Mouse (Mus musculus): Measurements from ENCODE around the gene Eri2. TPM values are rescaled to one million over a fixed set of nuclear protein-coding genes. Genes with fewer than 3 reads are reported as not detected.
"Not testable (repeated sequence)": the region's sequence is repeated elsewhere in the genome, so short reads cannot be mapped to it uniquely, and the experiment has no call there.

Gene Eri2
- polyA plus RNA-seq, 1 experiment from 2014 or later: 43.1 TPM

- DNase-seq (ENCODE audit: low spot score) (no peak), ATAC-seq (replicated peaks; ENCODE audit: low FRiP score) (no peak)
- Histone ChIP-seq H3K4me2 (ENCODE audit: low read depth, low read length, severe bottlenecking) (no peak within 1 kb of the TSS), H3K9me3 (ENCODE audit: control insufficient read depth, low read length) (no peaks in the 10 kb centered on the region), H3K27ac (ENCODE audit: low read depth, low read length) (no peak within 1 kb of the TSS), H3K4me1 (replicated peaks; ENCODE audit: control insufficient read depth, insufficient read depth, low read length) (no peaks in the 10 kb centered on the region), H3K36me3 (ENCODE audit: control insufficient read depth, insufficient read depth, low read length) (no peaks in the 10 kb centered on the region), H3K9ac (ENCODE audit: low read length) (no peak within 1 kb of the TSS), H3K4me3 (ENCODE audit: low read depth, low read length) (no peak within 1 kb of the TSS), H3K27me3 (ENCODE audit: control insufficient read depth, insufficient read depth, low read length) (no peaks in the 10 kb centered on the region)
- WGBS: 87% methylated on average over 11 of the region's 11 CpGs
Observed at GRCm38 (mm10) chr7:119760527-119760951, 33.3 kb downstream of the Eri2 start, which contains the start of gene Acsm3. Gene Acsm3 (plus strand): TSS chr7:119760923.

DNA sequence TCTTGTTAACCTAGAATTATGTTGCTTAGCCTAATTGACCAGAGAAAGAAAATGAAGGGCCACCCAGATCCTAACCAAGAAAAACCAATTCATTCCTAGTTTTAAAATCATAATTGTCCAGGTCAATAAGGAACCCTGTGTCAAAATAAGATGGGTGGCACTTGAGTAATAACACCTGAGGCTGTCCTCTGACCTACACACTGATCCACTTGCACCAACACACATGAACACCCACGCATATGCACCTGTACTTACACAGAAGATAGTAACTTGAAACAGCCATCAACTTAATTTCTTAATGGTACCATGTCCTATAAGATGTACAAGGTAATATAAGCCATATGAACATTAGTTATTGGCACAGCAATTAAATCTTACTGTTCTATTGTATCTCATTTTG is 40.2 kb downstream of the Eri2 start:
- 87% methylated on average over 1 of the region's 1 CpGs for WGBS
- H3K9ac ChIP-seq (ENCODE audit: low read length): no peak overlapping the region
- no peak overlapping the region for H3K4me3 ChIP-seq (ENCODE audit: low read depth, low read length)
- no peaks in the 10 kb centered on the region for H3K36me3 ChIP-seq (ENCODE audit: control insufficient read depth, insufficient read depth, low read length)
- no peaks in the 10 kb centered on the region for H3K27me3 ChIP-seq (ENCODE audit: control insufficient read depth, insufficient read depth, low read length)
- DNase-seq (ENCODE audit: low spot score) (no peak), ATAC-seq (replicated peaks; ENCODE audit: low FRiP score) (no peak)
- H3K9me3 ChIP-seq (ENCODE audit: control insufficient read depth, low read length): no peaks in the 10 kb centered on the region
- H3K4me2 ChIP-seq (ENCODE audit: low read depth, low read length, severe bottlenecking): no peak overlapping the region
- no peak overlapping the region for H3K27ac ChIP-seq (ENCODE audit: low read depth, low read length)
- H3K4me1 ChIP-seq (replicated peaks; ENCODE audit: control insufficient read depth, insufficient read depth, low read length): no peaks in the 10 kb centered on the region

GRCm38 (mm10) chr7:119749942-119750341 is 43.9 kb downstream of the Eri2 start:
- Histone ChIP-seq H3K4me1 (replicated peaks; ENCODE audit: control insufficient read depth, insufficient read depth, low read length) (no peaks in the 10 kb centered on the region), H3K27me3 (ENCODE audit: control insufficient read depth, insufficient read depth, low read length) (no peaks in the 10 kb centered on the region), H3K27ac (ENCODE audit: low read depth, low read length) (no peak overlapping the region), H3K36me3 (ENCODE audit: control insufficient read depth, insufficient read depth, low read length) (no peaks in the 10 kb centered on the region), H3K4me3 (ENCODE audit: low read depth, low read length) (no peak overlapping the region), H3K4me2 (ENCODE audit: low read depth, low read length, severe bottlenecking) (no peak overlapping the region), H3K9me3 (ENCODE audit: control insufficient read depth, low read length) (no peaks in the 10 kb centered on the region), H3K9ac (ENCODE audit: low read length) (no peak overlapping the region)
- 67% methylated on average over 2 of the region's 2 CpGs for WGBS
- no peak for ATAC-seq (replicated peaks; ENCODE audit: low FRiP score)
- no peak for DNase-seq (ENCODE audit: low spot score)

- no peak overlapping the region for H3K4me2 ChIP-seq (ENCODE audit: low read depth, low read length, severe bottlenecking)
- 82% methylated on average over 2 of the region's 2 CpGs for WGBS
- H3K9me3 ChIP-seq (ENCODE audit: control insufficient read depth, low read length): no peaks in the 10 kb centered on the region
- H3K4me3 ChIP-seq (ENCODE audit: low read depth, low read length): no peak overlapping the region
- no peak overlapping the region for H3K9ac ChIP-seq (ENCODE audit: low read length)
- no peaks in the 10 kb centered on the region for H3K36me3 ChIP-seq (ENCODE audit: control insufficient read depth, insufficient read depth, low read length)
- H3K27me3 ChIP-seq (ENCODE audit: control insufficient read depth, insufficient read depth, low read length): no peaks in the 10 kb centered on the region
- ATAC-seq (replicated peaks; ENCODE audit: low FRiP score) (no peak), DNase-seq (ENCODE audit: low spot score) (no peak)
- H3K4me1 ChIP-seq (replicated peaks; ENCODE audit: control insufficient read depth, insufficient read depth, low read length): no peaks in the 10 kb centered on the region
- H3K27ac ChIP-seq (ENCODE audit: low read depth, low read length): no peak overlapping the region
Observed at GRCm38 (mm10) chr7:119748761-119749160, 45.1 kb downstream of the Eri2 start.

GRCm38 (mm10) chr7:119745869-119746268 is 48.0 kb downstream of the Eri2 start:
- DNase-seq (ENCODE audit: low spot score) (no peak), ATAC-seq (replicated peaks; ENCODE audit: low FRiP score) (no peak)
- Histone ChIP-seq H3K4me2 (ENCODE audit: low read depth, low read length, severe bottlenecking) (no peak overlapping the region), H3K27me3 (ENCODE audit: control insufficient read depth, insufficient read depth, low read length) (no peaks in the 10 kb centered on the region), H3K4me1 (replicated peaks; ENCODE audit: control insufficient read depth, insufficient read depth, low read length) (no peaks in the 10 kb centered on the region), H3K36me3 (ENCODE audit: control insufficient read depth, insufficient read depth, low read length) (no peaks in the 10 kb centered on the region), H3K4me3 (ENCODE audit: low read depth, low read length) (no peak overlapping the region), H3K9ac (ENCODE audit: low read length) (no peak overlapping the region), H3K9me3 (ENCODE audit: control insufficient read depth, low read length) (no peaks in the 10 kb centered on the region), H3K27ac (ENCODE audit: low read depth, low read length) (no peak overlapping the region)
- WGBS: 88% methylated on average over 1 of the region's 1 CpGs

- DNase-seq (ENCODE audit: low spot score) (peak; percentile 73), ATAC-seq (replicated peaks; ENCODE audit: low FRiP score) (peak; percentile 40; the same call in 1 of the 2 replicates)
- H3K36me3 ChIP-seq (ENCODE audit: control insufficient read depth, insufficient read depth, low read length): no peaks in the 10 kb centered on the region
- no peak overlapping the region for H3K4me3 ChIP-seq (ENCODE audit: low read depth, low read length)
- no peak overlapping the region for H3K27ac ChIP-seq (ENCODE audit: low read depth, low read length)
- peak overlapping the region; percentile 36; the same call in 1 of the 2 replicates for H3K4me2 ChIP-seq (ENCODE audit: low read depth, low read length, severe bottlenecking)
- H3K27me3 ChIP-seq (ENCODE audit: control insufficient read depth, insufficient read depth, low read length): no peaks in the 10 kb centered on the region
- no peaks in the 10 kb centered on the region for H3K9me3 ChIP-seq (ENCODE audit: control insufficient read depth, low read length)
- H3K4me1 ChIP-seq (replicated peaks; ENCODE audit: control insufficient read depth, insufficient read depth, low read length): no peaks in the 10 kb centered on the region
- WGBS: 8% methylated on average over 34 of the region's 34 CpGs
- H3K9ac ChIP-seq (ENCODE audit: low read length): no peak overlapping the region
Observed at GRCm38 (mm10) chr7:119744321-119744720, 49.5 kb downstream of the Eri2 start.

DNA sequence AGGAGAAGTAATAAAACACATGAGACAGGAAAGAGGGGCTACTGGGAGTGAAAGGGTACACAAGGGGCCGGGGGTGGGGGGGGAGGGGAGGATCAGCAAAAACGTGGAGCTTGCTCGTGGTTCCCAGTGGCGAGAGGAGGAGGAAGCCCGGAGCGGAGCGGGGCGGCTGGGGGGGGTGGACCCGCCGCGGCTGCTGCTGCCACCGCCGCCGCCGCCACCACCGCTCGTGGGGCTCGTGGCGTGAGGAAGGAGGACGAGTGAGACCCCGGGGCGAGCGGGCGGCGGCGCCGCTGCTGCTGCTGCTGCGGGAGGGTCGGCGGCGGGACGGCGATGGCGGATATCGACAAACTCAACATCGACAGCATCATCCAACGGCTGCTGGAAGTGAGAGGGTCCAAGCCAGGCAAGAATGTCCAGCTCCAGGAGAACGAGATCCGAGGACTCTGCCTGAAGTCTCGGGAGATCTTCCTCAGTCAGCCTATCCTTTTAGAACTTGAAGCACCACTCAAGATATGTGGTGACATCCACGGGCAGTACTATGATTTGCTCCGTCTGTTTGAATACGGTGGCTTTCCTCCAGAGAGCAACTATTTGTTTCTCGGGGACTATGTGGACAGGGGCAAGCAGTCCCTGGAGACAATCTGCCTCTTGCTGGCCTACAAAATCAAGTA is 53.9 kb downstream of the Eri2 start:
- peak overlapping the region; percentile 41; the same call in 1 of the 2 replicates for H3K4me2 ChIP-seq (ENCODE audit: low read depth, low read length, severe bottlenecking)
- H3K4me3 ChIP-seq (ENCODE audit: low read depth, low read length): peak overlapping the region; percentile 30
- not testable (repeated sequence) for H3K36me3 ChIP-seq (ENCODE audit: control insufficient read depth, insufficient read depth, low read length); H3K9me3 ChIP-seq (ENCODE audit: control insufficient read depth, low read length); H3K27me3 ChIP-seq (ENCODE audit: control insufficient read depth, insufficient read depth, low read length); H3K4me1 ChIP-seq (replicated peaks; ENCODE audit: control insufficient read depth, insufficient read depth, low read length); H3K27ac ChIP-seq (ENCODE audit: low read depth, low read length)
- ATAC-seq (replicated peaks; ENCODE audit: low FRiP score) (peak; percentile 83), DNase-seq (ENCODE audit: low spot score) (peak; percentile 67)
- WGBS: 4% methylated on average over 26 of the region's 44 CpGs
- peak overlapping the region; percentile 55 for H3K9ac ChIP-seq (ENCODE audit: low read length)

GRCm38 (mm10) chr7:119738877-119739276 is 55.0 kb downstream of the Eri2 start:
- Histone ChIP-seq H3K9ac (ENCODE audit: low read length) (no peak overlapping the region), H3K4me1 (replicated peaks; ENCODE audit: control insufficient read depth, insufficient read depth, low read length) (no peaks in the 10 kb centered on the region), H3K4me3 (ENCODE audit: low read depth, low read length) (no peak overlapping the region), H3K9me3 (ENCODE audit: control insufficient read depth, low read length) (no peaks in the 10 kb centered on the region), H3K27me3 (ENCODE audit: control insufficient read depth, insufficient read depth, low read length) (no peaks in the 10 kb centered on the region), H3K4me2 (ENCODE audit: low read depth, low read length, severe bottlenecking) (no peak overlapping the region), H3K27ac (ENCODE audit: low read depth, low read length) (no peak overlapping the region), H3K36me3 (ENCODE audit: control insufficient read depth, insufficient read depth, low read length) (no peaks in the 10 kb centered on the region)
- DNase-seq (ENCODE audit: low spot score): peak; percentile 48
- 0 out of 2 replicates have a peak, but pooled peaks have one; percentile 36 for ATAC-seq (replicated peaks; ENCODE audit: low FRiP score)
- 94% methylated on average over 2 of the region's 2 CpGs for WGBS

DNA sequence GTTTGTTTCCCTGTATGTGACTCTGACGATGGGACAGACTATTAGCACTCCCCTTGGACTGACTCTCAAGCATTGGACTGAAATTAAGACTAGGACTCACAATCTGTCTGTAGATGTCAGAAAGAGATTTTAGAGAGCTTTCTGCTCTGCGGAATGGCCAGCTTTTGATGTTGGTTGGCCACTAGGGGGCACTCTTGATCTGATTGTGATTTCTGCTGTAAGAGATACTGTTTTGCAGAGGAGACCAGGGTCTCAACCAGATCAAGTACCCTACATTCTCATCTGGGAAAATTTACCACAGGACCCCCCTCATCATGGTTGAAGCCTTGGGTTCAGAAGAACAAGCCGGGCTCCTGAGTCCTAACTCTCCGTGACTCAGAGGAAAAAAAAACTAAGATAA is 62.6 kb downstream of the Eri2 start:
- ATAC-seq (replicated peaks; ENCODE audit: low FRiP score); H3K9me3 ChIP-seq (ENCODE audit: control insufficient read depth, low read length); H3K4me3 ChIP-seq (ENCODE audit: low read depth, low read length); H3K36me3 ChIP-seq (ENCODE audit: control insufficient read depth, insufficient read depth, low read length); H3K4me1 ChIP-seq (replicated peaks; ENCODE audit: control insufficient read depth, insufficient read depth, low read length); H3K9ac ChIP-seq (ENCODE audit: low read length); H3K27me3 ChIP-seq (ENCODE audit: control insufficient read depth, insufficient read depth, low read length); H3K4me2 ChIP-seq (ENCODE audit: low read depth, low read length, severe bottlenecking); H3K27ac ChIP-seq (ENCODE audit: low read depth, low read length): not testable (repeated sequence)
- 81% methylated on average over 4 of the region's 4 CpGs for WGBS
- peak; percentile 63 for DNase-seq (ENCODE audit: low spot score)
